Mouse (Mus musculus): ENCODE measurements at regions not wholly inside any gene's neighbourhood (a gene's known extent, or its start where the extent isn't known, plus 50 kb on each side); places are given as distances from the start of the nearest gene placed in this dataset.

DNA sequence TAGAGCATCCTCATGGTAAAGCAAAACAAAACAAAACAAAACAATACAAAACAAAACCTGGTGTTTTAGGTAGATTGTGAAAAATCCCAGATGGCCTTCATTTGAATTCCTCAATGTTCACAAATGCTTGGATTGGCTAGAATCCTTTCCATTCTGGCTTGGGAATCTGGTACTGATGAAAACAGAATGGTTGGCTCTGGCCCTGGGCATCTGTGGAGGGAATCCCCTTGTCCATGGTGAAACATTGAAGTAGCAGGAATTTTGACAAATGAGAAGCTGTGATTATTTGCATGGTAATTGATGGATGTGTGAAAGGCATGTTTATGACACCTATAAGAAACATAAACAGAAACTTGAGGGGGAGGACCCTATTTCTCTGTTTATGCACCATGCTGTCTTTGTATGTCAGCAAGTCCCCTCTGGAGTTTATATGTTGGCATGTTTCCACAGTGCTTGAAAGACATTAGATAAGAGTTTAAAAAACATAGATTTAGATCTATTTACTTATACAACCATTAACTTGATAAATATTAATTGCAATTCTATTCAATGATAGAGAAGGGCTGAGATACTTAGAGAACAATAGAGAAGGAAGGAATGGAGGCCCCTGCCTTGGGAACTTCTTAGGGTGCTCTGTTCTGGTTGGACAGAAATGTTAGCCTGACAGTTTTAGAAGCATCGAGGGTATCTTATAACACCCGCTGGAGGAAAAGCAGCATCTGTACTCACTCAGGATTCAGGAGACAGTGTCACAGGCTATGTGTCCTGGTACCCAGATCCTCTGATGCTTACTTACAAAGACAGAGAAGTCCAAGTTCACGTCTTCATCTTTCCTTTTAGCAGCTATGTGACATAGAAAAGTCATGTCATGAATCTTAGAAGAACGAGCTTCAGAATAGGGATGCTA, 343.3 kb downstream of the Insc start:
- no peak overlapping the region for H3K4me2 ChIP-seq
- H3K9me3 ChIP-seq (replicated peaks) = no peaks in the 10 kb centered on the region
- H3K27ac ChIP-seq = no peak overlapping the region
- no peak overlapping the region for H3K4me3 ChIP-seq
- no peak for ATAC-seq
- no peak overlapping the region for H3K9ac ChIP-seq
- no peaks in the 10 kb centered on the region for H3K4me1 ChIP-seq
- WGBS (ENCODE audit: insufficient replicate concordance) = 56% methylated on average over 4 of the region's 4 CpGs
- no peaks in the 10 kb centered on the region for H3K36me3 ChIP-seq
- no peaks in the 10 kb centered on the region for H3K27me3 ChIP-seq (replicated peaks)

GRCm38 (mm10) chr7:115092481-115093050, 349.1 kb downstream of the Insc start:
- WGBS (ENCODE audit: insufficient replicate concordance) = 57% methylated on average over 3 of the region's 3 CpGs
- H3K4me2 ChIP-seq = no peak overlapping the region
- H3K36me3 ChIP-seq = no peaks in the 10 kb centered on the region
- no peaks in the 10 kb centered on the region for H3K4me1 ChIP-seq
- no peak overlapping the region for H3K9ac ChIP-seq
- no peak for ATAC-seq
- H3K27me3 ChIP-seq (replicated peaks) = no peaks in the 10 kb centered on the region
- H3K9me3 ChIP-seq (replicated peaks) = no peaks in the 10 kb centered on the region
- no peak overlapping the region for H3K27ac ChIP-seq
- no peak overlapping the region for H3K4me3 ChIP-seq

GRCm38 (mm10) chr7:115106041-115106440, 362.5 kb downstream of the Insc start:
- 48% methylated on average over 2 of the region's 2 CpGs for WGBS (ENCODE audit: insufficient replicate concordance)

GRCm38 (mm10) chr7:115112282-115112681, 368.8 kb downstream of the Insc start:
- ATAC-seq = no peak
- H3K4me3 ChIP-seq = no peak overlapping the region
- H3K27ac ChIP-seq = no peak overlapping the region
- H3K4me1 ChIP-seq = no peaks in the 10 kb centered on the region
- H3K27me3 ChIP-seq (replicated peaks) = no peaks in the 10 kb centered on the region
- no peak overlapping the region for H3K4me2 ChIP-seq
- WGBS (ENCODE audit: insufficient replicate concordance) = 42% methylated on average over 3 of the region's 3 CpGs
- no peaks in the 10 kb centered on the region for H3K36me3 ChIP-seq
- no peak overlapping the region for H3K9ac ChIP-seq
- H3K9me3 ChIP-seq (replicated peaks) = no peaks in the 10 kb centered on the region

More at GRCm38 (mm10) chr7:115106041-115106440, 362.5 kb downstream of the Insc start:
- H3K4me1 ChIP-seq = no peaks in the 10 kb centered on the region
- H3K27me3 ChIP-seq (replicated peaks) = no peaks in the 10 kb centered on the region
- H3K36me3 ChIP-seq = no peaks in the 10 kb centered on the region
- no peak overlapping the region for H3K27ac ChIP-seq
- no peak overlapping the region for H3K4me3 ChIP-seq
- H3K4me2 ChIP-seq = no peak overlapping the region
- no peak for ATAC-seq
- H3K9ac ChIP-seq = no peak overlapping the region
- no peaks in the 10 kb centered on the region for H3K9me3 ChIP-seq (replicated peaks)

DNA sequence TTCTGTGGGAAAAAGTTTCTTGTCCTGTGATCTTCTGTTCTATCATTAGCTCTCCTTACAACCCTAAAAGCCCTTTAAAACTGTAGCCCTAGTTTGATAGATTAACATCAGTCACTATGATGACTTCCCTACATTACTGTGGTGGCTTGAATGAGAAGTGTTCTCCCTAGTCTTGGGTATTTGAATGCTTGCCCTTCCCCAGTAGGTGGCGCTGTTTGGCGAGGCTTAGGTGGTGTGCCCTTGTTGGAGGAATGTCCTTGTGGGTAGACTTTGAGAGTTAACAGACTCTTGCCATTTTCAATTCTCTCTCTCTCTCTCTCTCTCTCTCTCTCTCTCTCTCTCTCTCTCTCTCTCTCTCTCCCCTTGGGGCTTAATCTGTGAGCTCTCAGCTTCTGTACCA, 379.8 kb downstream of the Insc start:
- ATAC-seq = no peak
- Histone ChIP-seq H3K4me2 (no peak overlapping the region), H3K4me1 (no peaks in the 10 kb centered on the region), H3K4me3 (no peak overlapping the region), H3K27ac (no peak overlapping the region), H3K9ac (no peak overlapping the region), H3K36me3 (no peaks in the 10 kb centered on the region), H3K9me3 (replicated peaks) (no peaks in the 10 kb centered on the region), H3K27me3 (replicated peaks) (no peaks in the 10 kb centered on the region)
- 21% methylated on average over 2 of the region's 2 CpGs for WGBS (ENCODE audit: insufficient replicate concordance)

DNA sequence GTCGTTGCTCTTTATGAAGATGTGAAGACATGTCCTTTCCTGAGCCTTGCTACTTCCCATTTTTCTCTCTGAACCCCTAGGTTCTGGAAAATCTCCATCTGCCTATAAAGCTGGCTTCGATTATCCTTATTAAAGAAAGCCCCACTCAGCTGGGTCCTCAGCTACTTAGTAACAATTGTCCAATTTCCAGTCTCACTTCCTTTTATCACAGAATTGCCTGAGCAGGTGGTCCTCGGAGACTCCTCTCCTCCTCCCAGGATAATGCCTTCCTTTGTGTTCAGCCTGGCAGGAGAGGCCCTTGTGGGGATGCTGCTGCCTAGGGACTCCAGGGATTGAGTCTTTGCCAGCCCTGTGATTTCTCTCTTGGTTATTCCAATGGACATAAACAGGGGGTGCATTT, 385.5 kb downstream of the Insc start:
- H3K36me3 ChIP-seq = no peaks in the 10 kb centered on the region
- H3K9ac ChIP-seq = no peak overlapping the region
- H3K9me3 ChIP-seq (replicated peaks) = no peaks in the 10 kb centered on the region
- WGBS (ENCODE audit: insufficient replicate concordance) = 50% methylated on average over 3 of the region's 3 CpGs
- H3K4me2 ChIP-seq = no peak overlapping the region
- H3K4me3 ChIP-seq = no peak overlapping the region
- no peak for ATAC-seq
- no peaks in the 10 kb centered on the region for H3K27me3 ChIP-seq (replicated peaks)
- no peak overlapping the region for H3K27ac ChIP-seq
- no peaks in the 10 kb centered on the region for H3K4me1 ChIP-seq

DNA sequence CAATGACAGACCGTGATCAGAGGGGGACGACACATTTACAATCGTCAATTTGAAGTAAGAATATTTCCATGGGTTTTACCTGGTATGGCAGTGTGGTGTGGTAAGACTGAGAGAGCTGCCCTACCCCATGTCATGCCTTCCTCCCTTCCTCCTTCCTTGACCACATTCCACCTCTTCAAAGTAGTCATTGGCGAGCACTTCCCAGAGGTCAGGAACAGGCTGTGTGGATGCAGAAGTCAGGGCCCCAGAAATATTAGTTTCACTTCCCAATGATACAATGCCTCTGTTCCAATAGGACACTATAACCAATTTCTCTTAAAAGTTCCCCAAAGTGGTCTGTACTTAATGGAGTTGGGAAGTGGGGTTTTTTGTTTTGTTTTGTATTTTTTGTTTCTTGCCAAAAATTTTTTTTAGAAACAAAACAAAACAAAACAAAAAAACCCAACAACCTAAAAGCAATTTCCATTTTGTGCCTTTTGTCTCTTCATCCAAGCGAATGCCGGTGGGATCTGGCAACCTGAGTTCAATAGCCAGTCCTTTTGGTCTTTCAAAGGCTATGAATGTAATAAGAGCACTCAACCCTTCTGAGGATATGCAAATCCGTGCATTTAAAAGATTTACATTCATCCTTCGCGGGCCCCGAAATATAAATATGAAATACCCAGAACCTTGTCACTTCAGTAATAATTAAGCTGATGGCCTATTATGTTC, 387.9 kb downstream of the Insc start:
- no peak for ATAC-seq
- no peak overlapping the region for H3K27ac ChIP-seq
- no peak overlapping the region for H3K4me3 ChIP-seq
- no peak overlapping the region for H3K4me2 ChIP-seq
- no peaks in the 10 kb centered on the region for H3K4me1 ChIP-seq
- H3K9ac ChIP-seq = no peak overlapping the region
- no peaks in the 10 kb centered on the region for H3K9me3 ChIP-seq (replicated peaks)
- H3K36me3 ChIP-seq = no peaks in the 10 kb centered on the region
- 79% methylated on average over 10 of the region's 10 CpGs for WGBS (ENCODE audit: insufficient replicate concordance)
- no peaks in the 10 kb centered on the region for H3K27me3 ChIP-seq (replicated peaks)

DNA sequence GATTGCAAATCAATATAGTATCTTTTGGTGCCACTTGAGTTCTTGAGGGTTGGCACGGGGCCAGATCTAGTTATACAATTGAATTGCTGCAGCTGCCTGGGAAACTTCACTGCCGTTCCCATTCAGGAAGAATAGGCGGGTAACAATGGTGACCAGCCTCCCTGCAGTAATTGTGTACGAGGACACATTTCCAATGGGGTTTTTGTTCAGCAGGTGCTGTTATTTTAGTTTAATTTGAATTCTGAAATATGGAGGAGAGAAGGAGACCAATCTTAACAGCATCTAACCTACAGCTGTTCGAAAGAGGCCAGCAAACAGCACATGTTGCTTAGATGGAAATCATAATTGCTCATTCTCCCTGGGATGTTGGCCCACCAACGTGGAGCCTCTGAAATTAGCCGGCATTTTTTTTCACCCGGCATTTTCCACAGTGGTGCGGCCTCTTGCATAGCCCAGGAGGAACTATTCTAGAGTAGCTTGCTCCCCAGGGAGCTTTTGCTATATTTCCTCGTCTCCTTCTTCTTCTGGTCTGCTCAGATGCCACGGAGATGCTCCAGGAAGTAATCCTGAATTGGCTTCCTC, 388.6 kb downstream of the Insc start:
- no peak for ATAC-seq
- Histone ChIP-seq H3K36me3 (no peaks in the 10 kb centered on the region), H3K27ac (no peak overlapping the region), H3K9ac (no peak overlapping the region), H3K27me3 (replicated peaks) (no peaks in the 10 kb centered on the region), H3K4me3 (no peak overlapping the region), H3K9me3 (replicated peaks) (no peaks in the 10 kb centered on the region), H3K4me1 (no peaks in the 10 kb centered on the region), H3K4me2 (no peak overlapping the region)
- 60% methylated on average over 11 of the region's 11 CpGs for WGBS (ENCODE audit: insufficient replicate concordance)

- Histone ChIP-seq H3K4me2 (no peak overlapping the region), H3K36me3 (no peaks in the 10 kb centered on the region), H3K9me3 (replicated peaks) (no peaks in the 10 kb centered on the region), H3K4me3 (no peak overlapping the region), H3K4me1 (no peaks in the 10 kb centered on the region), H3K27me3 (replicated peaks) (no peaks in the 10 kb centered on the region), H3K9ac (no peak overlapping the region), H3K27ac (no peak overlapping the region)
- ATAC-seq = no peak
- 24% methylated on average over 3 of the region's 3 CpGs for WGBS (ENCODE audit: insufficient replicate concordance)
Observed at GRCm38 (mm10) chr7:115132595-115132994, 389.1 kb downstream of the Insc start.

- no peak overlapping the region for H3K4me2 ChIP-seq
- H3K4me1 ChIP-seq = no peaks in the 10 kb centered on the region
- H3K27me3 ChIP-seq (replicated peaks) = no peaks in the 10 kb centered on the region
- no peak overlapping the region for H3K9ac ChIP-seq
- ATAC-seq = no peak
- H3K4me3 ChIP-seq = no peak overlapping the region
- no peaks in the 10 kb centered on the region for H3K9me3 ChIP-seq (replicated peaks)
- 62% methylated on average over 3 of the region's 3 CpGs for WGBS (ENCODE audit: insufficient replicate concordance)
- no peak overlapping the region for H3K27ac ChIP-seq
- no peaks in the 10 kb centered on the region for H3K36me3 ChIP-seq
Observed at GRCm38 (mm10) chr7:115134926-115135575, 391.6 kb downstream of the Insc start.

DNA sequence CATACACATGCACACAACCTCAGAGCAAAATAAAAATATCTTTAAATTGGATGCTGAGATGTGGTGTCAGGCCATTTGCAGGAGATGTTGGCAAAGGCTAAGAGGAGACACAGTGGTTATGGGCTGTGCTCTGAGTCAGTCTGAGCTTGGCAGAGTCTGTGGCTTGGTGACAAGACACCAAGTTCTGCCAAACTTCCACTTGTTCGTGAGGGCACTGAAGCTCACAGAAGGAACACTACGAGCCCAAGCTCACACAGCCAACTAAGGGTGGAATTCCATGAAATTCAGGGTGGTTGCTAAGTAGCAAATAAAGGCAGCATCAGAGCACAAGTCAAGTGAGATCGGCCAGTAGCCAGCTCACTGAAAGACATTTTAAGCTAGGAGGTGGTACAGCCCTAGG, 396.8 kb downstream of the Insc start:
- H3K9ac ChIP-seq = no peak overlapping the region
- no peaks in the 10 kb centered on the region for H3K9me3 ChIP-seq (replicated peaks)
- H3K4me2 ChIP-seq = no peak overlapping the region
- no peaks in the 10 kb centered on the region for H3K27me3 ChIP-seq (replicated peaks)
- H3K27ac ChIP-seq = no peak overlapping the region
- no peak overlapping the region for H3K4me3 ChIP-seq
- H3K36me3 ChIP-seq = no peaks in the 10 kb centered on the region
- H3K4me1 ChIP-seq = no peaks in the 10 kb centered on the region
- ATAC-seq = no peak
- 48% methylated on average over 3 of the region's 3 CpGs for WGBS (ENCODE audit: insufficient replicate concordance)
